Mouse (Mus musculus) kidney, embryonic 14.5 days (tissue): ENCODE data around the gene Zfp385a. TPM values are rescaled to one million over a fixed set of nuclear protein-coding genes. Genes with fewer than 3 reads are reported as not detected.
A peak's percentile ranks its signal among the peaks of the same experiment; 100 is the strongest.

Experiments
- ATAC-seq: fragments of 200-750 bp; cut with Nextera tagmentation; 2 replicates; pipeline ENCODE4 v1.8.0; 2017; ENCODE audit warnings: moderate number of reproducible peaks, mild to moderate bottlenecking, moderate TSS enrichment, moderate library complexity; ENCODE audit not compliant: low FRiP score, low TSS enrichment
- H3K27ac ChIP-seq: fragments of 300-500 bp; sonication (generic); 2 replicates; pipeline ENCODE4 v1.5.1; 2014; ENCODE audit warnings: low read depth, mild to moderate bottlenecking, low read length, moderate library complexity, mixed read lengths
- H3K27me3 ChIP-seq: fragments of 300-500 bp; sonication (generic); 2 replicates; pipeline ENCODE4 v1.6.1; 2014; ENCODE audit warnings: mild to moderate bottlenecking, low read length; ENCODE audit not compliant: control insufficient read depth, insufficient read depth
- H3K36me3 ChIP-seq: fragments of 300-500 bp; sonication (generic); 2 replicates; pipeline ENCODE4 v1.6.1; 2014; ENCODE audit warnings: low read length, mixed read lengths; ENCODE audit not compliant: control insufficient read depth, insufficient read depth
- H3K4me1 ChIP-seq: fragments of 300-500 bp; sonication (generic); 2 replicates; pipeline ENCODE4 v1.6.1; 2014; ENCODE audit warnings: low read length, mixed read lengths; ENCODE audit not compliant: control insufficient read depth, insufficient read depth
- H3K4me2 ChIP-seq: fragments of 300-500 bp; sonication (generic); replicated peaks from 2 replicates; pipeline ENCODE4 v1.6.1; 2014; ENCODE audit warnings: low read depth, mild to moderate bottlenecking, low read length
- H3K4me3 ChIP-seq: fragments of 300-500 bp; sonication (generic); 2 replicates; pipeline ENCODE4 v1.5.1; 2014; ENCODE audit warnings: mild to moderate bottlenecking, low read length
- H3K9ac ChIP-seq: fragments of 300-500 bp; sonication (generic); 2 replicates; pipeline ENCODE4 v1.6.1; 2014; ENCODE audit warnings: low read depth, mild to moderate bottlenecking, low read length, moderate library complexity
- H3K9me3 ChIP-seq: fragments of 300-500 bp; sonication (generic); 2 replicates; pipeline ENCODE4 v1.6.1; 2016; ENCODE audit warnings: low read length; ENCODE audit not compliant: control insufficient read depth
- WGBS: fragments of 180-500 bp; shearing (Covaris S2); extraction: QIAGEN DNeasy Blood & Tissue Kit; methylation state at CpG from one replicate; pipeline ENCODE4 v1.1.7; 2014; 5-methylcytosine and 5-hydroxymethylcytosine counted together
- polyA plus RNA-seq: library from polyadenylated mRNA; unstranded; fragments of >200 nt; fragmentation: Nextera tagmentation; extraction: Ambion mirVana; gene quantifications from 2 replicates; pipeline ENCODE4 v1.2.1, GENCODE M21; 2014

The Zfp385a gene
- polyA plus RNA-seq, 1 experiment from 2014 or later, result 18.2 TPM

- peaks cover 23% of the 10 kb centered on the region for H3K27me3 ChIP-seq
- peaks cover 39% of the 10 kb centered on the region for H3K36me3 ChIP-seq
- H3K27ac ChIP-seq, result no peak overlapping the region
- H3K9ac ChIP-seq, result no peak overlapping the region
- peaks cover 9% of the 10 kb centered on the region for H3K4me1 ChIP-seq
- ATAC-seq, result no peak
- H3K9me3 ChIP-seq, result no peaks in the 10 kb centered on the region
- H3K4me2 ChIP-seq, result no peak overlapping the region
- H3K4me3 ChIP-seq, result no peak overlapping the region
These were observed 3.7 kb upstream of the Zfp385a start for GRCm38 (mm10) chr15:103343556-103343955.

- Histone ChIP-seq H3K36me3 (peaks cover 36% of the 10 kb centered on the region), H3K4me2 (no peak overlapping the region), H3K9me3 (no peaks in the 10 kb centered on the region), H3K9ac (no peak overlapping the region), H3K27me3 (peaks cover 23% of the 10 kb centered on the region), H3K4me1 (peaks cover 9% of the 10 kb centered on the region), H3K4me3 (no peak overlapping the region), H3K27ac (no peak overlapping the region)
- 83% methylated on average over 3 of the region's 3 CpGs for WGBS
- no peak for ATAC-seq
These were observed 3.1 kb upstream of the Zfp385a start for GRCm38 (mm10) chr15:103343008-103343407.

GRCm38 (mm10) chr15:103342415-103342814, 2.5 kb upstream of the Zfp385a start:
- Histone ChIP-seq H3K4me1 (peaks cover 9% of the 10 kb centered on the region), H3K9ac (no peak overlapping the region), H3K27ac (no peak overlapping the region), H3K9me3 (no peaks in the 10 kb centered on the region), H3K36me3 (peaks cover 30% of the 10 kb centered on the region), H3K27me3 (peaks cover 23% of the 10 kb centered on the region), H3K4me3 (no peak overlapping the region), H3K4me2 (no peak overlapping the region)
- peak; percentile 10; the same call in 1 of the 2 replicates for ATAC-seq
- 16% methylated on average over 4 of the region's 4 CpGs for WGBS

- peaks cover 24% of the 10 kb centered on the region for H3K36me3 ChIP-seq
- no peaks in the 10 kb centered on the region for H3K9me3 ChIP-seq
- peaks cover 23% of the 10 kb centered on the region for H3K27me3 ChIP-seq
- 23% methylated on average over 8 of the region's 8 CpGs for WGBS
- peaks cover 9% of the 10 kb centered on the region for H3K4me1 ChIP-seq
- H3K4me2 ChIP-seq, result no peak overlapping the region
- H3K27ac ChIP-seq, result no peak overlapping the region
- H3K9ac ChIP-seq, result no peak overlapping the region
- H3K4me3 ChIP-seq, result no peak overlapping the region
- ATAC-seq, result no peak
These were observed 1.7 kb upstream of the Zfp385a start for GRCm38 (mm10) chr15:103341547-103341946.

GRCm38 (mm10) chr15:103340786-103341185, 893 bp upstream of the Zfp385a start:
- Histone ChIP-seq H3K36me3 (peaks cover 16% of the 10 kb centered on the region), H3K27me3 (peaks cover 23% of the 10 kb centered on the region), H3K9ac (no peak overlapping the region), H3K9me3 (no peaks in the 10 kb centered on the region), H3K4me2 (no peak overlapping the region), H3K27ac (no peak overlapping the region), H3K4me1 (peaks cover 9% of the 10 kb centered on the region), H3K4me3 (no peak overlapping the region)
- WGBS, result 21% methylated on average over 4 of the region's 4 CpGs
- no peak for ATAC-seq

GRCm38 (mm10) chr15:103339166-103339960, 530 bp downstream of the Zfp385a start:
- Histone ChIP-seq H3K36me3 (peaks cover 2% of the 10 kb centered on the region), H3K4me1 (peaks cover 10% of the 10 kb centered on the region), H3K27me3 (peaks cover 23% of the 10 kb centered on the region), H3K4me2 (peak overlapping the region; percentile 92), H3K9me3 (no peaks in the 10 kb centered on the region), H3K4me3 (peak overlapping the region; percentile 64), H3K27ac (no peak overlapping the region), H3K9ac (peak overlapping the region; percentile 42)
- peak; percentile 16; the same call in 1 of the 2 replicates for ATAC-seq
- 7% methylated on average over 27 of the region's 31 CpGs for WGBS

GRCm38 (mm10) chr15:103338829-103339165, 1.1 kb downstream of the Zfp385a start:
- peak; percentile 6; the same call in 1 of the 2 replicates for ATAC-seq
- H3K27me3 ChIP-seq, result peaks cover 23% of the 10 kb centered on the region
- no peak overlapping the region for H3K9ac ChIP-seq
- H3K9me3 ChIP-seq, result no peaks in the 10 kb centered on the region
- H3K36me3 ChIP-seq, result no peaks in the 10 kb centered on the region
- peaks cover 15% of the 10 kb centered on the region for H3K4me1 ChIP-seq
- WGBS, result 38% methylated on average over 4 of the region's 4 CpGs
- H3K27ac ChIP-seq, result no peak overlapping the region
- H3K4me2 ChIP-seq, result peak overlapping the region; percentile 92; the same call in 1 of the 2 replicates
- H3K4me3 ChIP-seq, result peak overlapping the region; percentile 64; the same call in 1 of the 2 replicates

- no peak for ATAC-seq
- Histone ChIP-seq H3K4me1 (peaks cover 24% of the 10 kb centered on the region), H3K9me3 (no peaks in the 10 kb centered on the region), H3K27me3 (peaks cover 21% of the 10 kb centered on the region), H3K27ac (no peak overlapping the region), H3K36me3 (no peaks in the 10 kb centered on the region), H3K4me2 (no peak overlapping the region), H3K9ac (no peak overlapping the region), H3K4me3 (no peak overlapping the region)
- WGBS, result 19% methylated on average over 11 of the region's 11 CpGs
These were observed 2.8 kb downstream of the Zfp385a start for GRCm38 (mm10) chr15:103336996-103337667.
